Mouse (Mus musculus): ENCODE results near the gene Igf1r.

GRCm38 (mm10) chr7:68182773-68183172 lies 230.1 kb downstream of the Igf1r start:
- TF ChIP-seq CTCF (IDR thresholded peaks at IDR 0.05; ENCODE audit: low read depth) (no peak), EP300 (IDR thresholded peaks at IDR 0.05; ENCODE audit: low read depth) (no peak)

Data from liver, postnatal 0 days (tissue).